14 mouse cellular contexts compared by ENCODE assay signal in the genomic region with DNA sequence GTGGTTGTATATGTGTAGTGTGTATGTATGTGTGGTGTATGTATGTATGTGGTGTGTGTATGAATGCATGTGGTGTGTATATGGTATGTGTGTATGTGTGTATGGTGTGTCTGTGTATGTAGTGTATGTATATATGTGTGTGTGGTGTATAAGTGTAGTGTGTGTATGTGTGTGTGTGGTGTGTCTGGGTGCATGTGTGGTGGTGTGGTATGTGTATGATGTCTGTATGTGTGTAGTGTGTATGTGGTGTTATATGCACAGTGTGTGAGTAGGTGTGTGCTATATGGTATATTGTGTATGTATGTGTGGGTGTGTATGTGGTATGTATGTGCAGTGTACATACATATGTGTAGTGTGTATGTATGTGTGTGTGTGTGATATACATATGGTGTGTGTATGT. TPM values are rescaled to one million over a fixed set of nuclear protein-coding genes. Genes with fewer than 3 reads are reported as not detected.
"Had no signal": no experiment of that assay in that cellular context is flagged by ENCODE, and none has a peak within 500 bp of the region (broad histone marks: within the 10 kb centered on the region; RNA-seq: fewer than 3 reads in every experiment).

No protein-coding gene starts in this region.

- H3K4me3 ChIP-seq: kidney, embryonic 15.5 days; limb, embryonic 12.5 days; liver, embryonic 12.5 days; midbrain, embryonic 10.5 days; midbrain, embryonic 15.5 days; neural tube, embryonic 13.5 days had no signal

- DNase-seq: kidney, postnatal 14 days; lung, adult 18-20 months; right cerebral cortex, postnatal 14 days; thymus, adult 2 months; thymus, postnatal 25 days had no signal

- H3K36me3 ChIP-seq: kidney, embryonic 15.5 days; midbrain, embryonic 15.5 days had no signal

- ATAC-seq: intestine, embryonic 16.5 days; liver, embryonic 12.5 days; midbrain, embryonic 15.5 days had no signal

- H3K4me2 ChIP-seq: kidney, embryonic 15.5 days; limb, embryonic 12.5 days; liver, embryonic 12.5 days; midbrain, embryonic 15.5 days; neural tube, embryonic 13.5 days had no signal

- H3K27me3 ChIP-seq: kidney, embryonic 15.5 days; limb, embryonic 12.5 days; liver, embryonic 12.5 days; midbrain, embryonic 15.5 days; neural tube, embryonic 13.5 days had no signal

- H3K9me3 ChIP-seq: kidney, embryonic 15.5 days; limb, embryonic 12.5 days; liver, embryonic 12.5 days; midbrain, embryonic 10.5 days; midbrain, embryonic 15.5 days; neural tube, embryonic 13.5 days had no signal

- H3K9ac ChIP-seq: kidney, embryonic 15.5 days; limb, embryonic 12.5 days; liver, embryonic 12.5 days; midbrain, embryonic 15.5 days; neural tube, embryonic 13.5 days had no signal

- H3K27ac ChIP-seq: kidney, embryonic 15.5 days; limb, embryonic 12.5 days; liver, embryonic 12.5 days; midbrain, embryonic 10.5 days; midbrain, embryonic 15.5 days; neural tube, embryonic 13.5 days had no signal

RNA-seq across cellular contexts. Expression of a gene that starts 51.0 kb away (rescaled TPM):
- total RNA-seq: left cerebral cortex, adult 18-20 months; left cerebral cortex, postnatal 14 days had no signal
